In the genomic region with DNA sequence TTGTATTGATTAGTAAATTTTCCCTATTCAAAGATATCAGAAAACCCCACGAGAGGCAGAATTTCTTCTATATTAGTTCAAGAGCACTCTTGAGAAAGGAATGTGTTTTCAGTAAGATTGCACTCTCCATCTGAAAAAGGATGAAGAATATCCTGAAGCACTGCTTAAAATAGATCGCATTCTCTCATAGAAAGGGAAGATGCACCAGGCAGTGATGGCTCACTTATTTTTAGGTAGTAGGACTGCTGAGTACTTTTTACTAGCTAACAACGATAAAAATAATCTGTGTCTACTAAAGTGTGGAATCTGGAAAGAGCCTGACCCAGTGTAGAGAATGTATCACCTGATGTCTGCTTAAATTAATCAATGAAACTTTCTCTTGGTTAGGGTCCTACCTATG, we compare ENCODE assay signal across 16 mouse cellular contexts.
"Had no signal": no experiment of that assay in that cellular context is flagged by ENCODE, and none has a peak within 500 bp of the region (broad histone marks: within the 10 kb centered on the region; RNA-seq: fewer than 3 reads in every experiment).

No protein-coding gene starts in this region.

- H3K27ac ChIP-seq: neural tube, embryonic 13.5 days; neural tube, embryonic 15.5 days; stomach, embryonic 15.5 days; stomach, postnatal 0 days had no signal

- H3K4me3 ChIP-seq: neural tube, embryonic 13.5 days; neural tube, embryonic 15.5 days; stomach, embryonic 15.5 days had no signal

- H3K4me2 ChIP-seq: neural tube, embryonic 13.5 days; neural tube, embryonic 15.5 days; stomach, embryonic 15.5 days had no signal

- DNase-seq: retina, postnatal 1 day; right cerebral cortex, adult 18-20 months; right cerebral cortex, postnatal 14 days; right cerebral cortex, postnatal 25 days; right cerebral cortex, postnatal 4 days; spleen, adult 18-20 months; thymus, adult 18-20 months; thymus, adult 2 months; thymus, postnatal 14 days; thymus, postnatal 25 days; thymus, postnatal 36 days; thymus, postnatal 4 days had no signal

- H3K27me3 ChIP-seq: neural tube, embryonic 13.5 days; neural tube, embryonic 15.5 days; stomach, embryonic 15.5 days had no signal

- H3K9me3 ChIP-seq: neural tube, embryonic 13.5 days; neural tube, embryonic 15.5 days; stomach, embryonic 15.5 days had no signal

- H3K9ac ChIP-seq: neural tube, embryonic 13.5 days; neural tube, embryonic 15.5 days; stomach, embryonic 15.5 days had no signal

- H3K36me3 ChIP-seq: neural tube, embryonic 13.5 days; neural tube, embryonic 15.5 days; stomach, embryonic 15.5 days had no signal

- H3K4me1 ChIP-seq: neural tube, embryonic 13.5 days; neural tube, embryonic 15.5 days; stomach, embryonic 15.5 days had no signal
